Mouse (Mus musculus) midbrain, embryonic 14.5 days (tissue): Measurements from ENCODE around the gene Fbxl17. TPM values are rescaled to one million over a fixed set of nuclear protein-coding genes. Genes with fewer than 3 reads are reported as not detected.

Source experiments
- ATAC-seq: fragments of 200-750 bp; cut with Nextera tagmentation; 2 replicates; pipeline ENCODE4 v1.8.0; 2017; ENCODE audit warnings: moderate number of reproducible peaks, moderate library complexity; ENCODE audit not compliant: low FRiP score, low TSS enrichment
- DNase-seq: peaks from one replicate; pipeline ENCODE4 v3.0.0-alpha.2; 2015
- H3K27ac ChIP-seq: fragments of 300-500 bp; sonication (generic); replicated peaks from 2 replicates; pipeline ENCODE4 v1.5.1; 2014; ENCODE audit warnings: mild to moderate bottlenecking, low read depth, low read length, moderate library complexity
- H3K27me3 ChIP-seq: fragments of 300-500 bp; sonication (generic); 2 replicates; pipeline ENCODE4 v1.6.1; 2014; ENCODE audit warnings: low read length, control low read depth, mixed read lengths; ENCODE audit not compliant: control insufficient read depth, insufficient read depth
- H3K36me3 ChIP-seq: fragments of 300-500 bp; sonication (generic); 2 replicates; pipeline ENCODE4 v1.6.1; 2014; ENCODE audit warnings: low read length, control low read depth; ENCODE audit not compliant: control insufficient read depth, insufficient read depth
- H3K4me1 ChIP-seq: fragments of 300-500 bp; sonication (generic); 2 replicates; pipeline ENCODE4 v1.6.1; 2014; ENCODE audit warnings: mild to moderate bottlenecking, antibody characterized with exemption, low read length, control low read depth; ENCODE audit not compliant: control insufficient read depth, insufficient read depth
- H3K4me2 ChIP-seq: fragments of 300-500 bp; sonication (generic); 2 replicates; pipeline ENCODE4 v1.6.1; 2014; ENCODE audit warnings: mild to moderate bottlenecking, low read length, moderate library complexity
- H3K4me3 ChIP-seq: fragments of 300-500 bp; sonication (generic); replicated peaks from 2 replicates; pipeline ENCODE4 v1.5.1; 2014; ENCODE audit warnings: low read depth, low read length
- H3K9ac ChIP-seq: fragments of 300-500 bp; sonication (generic); replicated peaks from 2 replicates; pipeline ENCODE4 v1.6.1; 2014; ENCODE audit warnings: mild to moderate bottlenecking, low read length, moderate library complexity
- H3K9me3 ChIP-seq: fragments of 300-500 bp; sonication (generic); 2 replicates; pipeline ENCODE4 v1.6.1; 2016; ENCODE audit warnings: low read length, control low read depth, mixed read lengths; ENCODE audit not compliant: control insufficient read depth
- WGBS: fragments of 180-500 bp; shearing (Covaris S2); extraction: QIAGEN DNeasy Blood & Tissue Kit; methylation state at CpG from one replicate; pipeline ENCODE4 v1.1.7; 2014; 5-methylcytosine and 5-hydroxymethylcytosine counted together
- polyA plus RNA-seq: library from polyadenylated mRNA; unstranded; fragments of >200 nt; fragmentation: Nextera tagmentation; extraction: Ambion mirVana; gene quantifications from 2 replicates; pipeline ENCODE4 v1.2.1, GENCODE M21; 2014

Gene Fbxl17
- polyA plus RNA-seq, 1 experiment from 2014 or later: 53.5 TPM

GRCm38 (mm10) chr17:63322846-63323245, 177.0 kb downstream of the Fbxl17 start:
- ATAC-seq: no peak
- no peaks in the 10 kb centered on the region for H3K36me3 ChIP-seq
- no peak overlapping the region for H3K27ac ChIP-seq
- no peak overlapping the region for H3K9ac ChIP-seq
- DNase-seq: no peak
- H3K27me3 ChIP-seq: no peaks in the 10 kb centered on the region
- H3K4me3 ChIP-seq: no peak overlapping the region
- no peaks in the 10 kb centered on the region for H3K9me3 ChIP-seq
- no peak overlapping the region for H3K4me2 ChIP-seq
- H3K4me1 ChIP-seq: peaks cover 13% of the 10 kb centered on the region
- WGBS: 89% methylated on average over 7 of the region's 7 CpGs

DNA sequence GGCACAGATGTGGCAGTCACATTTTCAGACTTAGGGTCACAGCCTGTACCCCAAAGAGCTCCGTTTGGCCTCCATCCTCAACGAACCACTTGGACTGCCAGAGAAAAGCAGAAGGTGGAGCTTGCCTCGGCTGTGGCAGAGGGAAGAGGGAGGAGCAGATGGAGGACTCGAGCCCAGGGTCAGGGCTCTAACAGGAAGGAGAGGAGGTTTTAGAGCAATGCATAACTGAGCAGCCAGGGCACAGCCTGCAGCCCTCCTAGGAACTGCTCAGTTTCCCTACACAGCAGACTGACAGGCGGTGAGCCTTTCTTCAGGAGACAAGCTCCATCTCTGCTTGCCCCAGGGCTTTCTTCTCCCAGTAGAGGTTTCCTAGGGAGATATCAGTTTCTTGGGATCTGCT, 178.5 kb downstream of the Fbxl17 start:
- Histone ChIP-seq H3K27ac (0 out of 2 replicates have a peak overlapping the region, but pooled peaks have one; percentile 32), H3K4me2 (no peak overlapping the region), H3K9ac (no peak overlapping the region), H3K4me1 (peaks cover 13% of the 10 kb centered on the region), H3K9me3 (no peaks in the 10 kb centered on the region), H3K36me3 (no peaks in the 10 kb centered on the region), H3K27me3 (no peaks in the 10 kb centered on the region), H3K4me3 (no peak overlapping the region)
- ATAC-seq (no peak), DNase-seq (no peak)
- whole genome bisulfite sequencing: 19% methylated on average over 5 of the region's 5 CpGs

DNA sequence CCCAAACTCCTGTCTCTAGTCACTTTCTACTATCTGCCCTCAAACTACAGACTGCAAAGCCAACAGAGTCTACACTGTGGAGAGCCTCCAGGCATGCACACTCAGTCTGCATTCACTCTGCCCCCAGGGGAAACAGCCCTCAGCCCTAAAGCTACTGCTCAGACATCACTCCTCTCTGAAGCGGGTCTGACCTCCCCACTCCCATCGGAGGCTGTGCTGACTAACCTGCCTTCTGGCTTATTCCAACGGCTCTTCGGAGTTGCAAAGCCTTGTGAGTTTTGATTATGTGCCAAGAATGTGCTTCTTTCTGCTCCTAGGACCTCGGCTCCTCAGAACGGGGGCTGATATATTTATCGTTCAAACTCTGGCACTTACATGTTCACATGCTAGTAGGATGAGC, 182.3 kb downstream of the Fbxl17 start:
- Histone ChIP-seq H3K9me3 (no peaks in the 10 kb centered on the region), H3K4me2 (no peak overlapping the region), H3K4me1 (peaks cover 13% of the 10 kb centered on the region), H3K27me3 (no peaks in the 10 kb centered on the region), H3K9ac (no peak overlapping the region), H3K27ac (no peak overlapping the region), H3K4me3 (no peak overlapping the region), H3K36me3 (no peaks in the 10 kb centered on the region)
- no peak for ATAC-seq
- WGBS: 71% methylated on average over 7 of the region's 7 CpGs
- peak; percentile 30 for DNase-seq

- no peak overlapping the region for H3K4me3 ChIP-seq
- ATAC-seq (no peak), DNase-seq (no peak)
- H3K9me3 ChIP-seq: no peaks in the 10 kb centered on the region
- H3K27ac ChIP-seq: no peak overlapping the region
- no peaks in the 10 kb centered on the region for H3K36me3 ChIP-seq
- H3K9ac ChIP-seq: no peak overlapping the region
- H3K4me2 ChIP-seq: no peak overlapping the region
- H3K27me3 ChIP-seq: no peaks in the 10 kb centered on the region
- WGBS: 80% methylated on average over 12 of the region's 12 CpGs
- H3K4me1 ChIP-seq: peaks cover 5% of the 10 kb centered on the region; the same call in 1 of the 2 replicates
Measured at GRCm38 (mm10) chr17:63315646-63316480, 184.0 kb downstream of the Fbxl17 start.

GRCm38 (mm10) chr17:63312804-63313203, 187.0 kb downstream of the Fbxl17 start:
- Histone ChIP-seq H3K27ac (no peak overlapping the region), H3K9ac (no peak overlapping the region), H3K4me2 (no peak overlapping the region), H3K4me1 (no peaks in the 10 kb centered on the region), H3K27me3 (no peaks in the 10 kb centered on the region), H3K36me3 (no peaks in the 10 kb centered on the region), H3K4me3 (no peak overlapping the region), H3K9me3 (no peaks in the 10 kb centered on the region)
- WGBS: 91% methylated on average over 3 of the region's 3 CpGs
- ATAC-seq: no peak
- DNase-seq: no peak

- Histone ChIP-seq H3K36me3 (no peaks in the 10 kb centered on the region), H3K9ac (no peak overlapping the region), H3K27ac (no peak overlapping the region), H3K4me2 (no peak overlapping the region), H3K4me3 (no peak overlapping the region), H3K4me1 (peaks cover 3% of the 10 kb centered on the region; the same call in 1 of the 2 replicates), H3K9me3 (no peaks in the 10 kb centered on the region), H3K27me3 (no peaks in the 10 kb centered on the region)
- DNase-seq (no peak), ATAC-seq (no peak)
- WGBS: 70% methylated on average over 10 of the region's 10 CpGs
Measured at GRCm38 (mm10) chr17:63312330-63312729, 187.5 kb downstream of the Fbxl17 start.

DNA sequence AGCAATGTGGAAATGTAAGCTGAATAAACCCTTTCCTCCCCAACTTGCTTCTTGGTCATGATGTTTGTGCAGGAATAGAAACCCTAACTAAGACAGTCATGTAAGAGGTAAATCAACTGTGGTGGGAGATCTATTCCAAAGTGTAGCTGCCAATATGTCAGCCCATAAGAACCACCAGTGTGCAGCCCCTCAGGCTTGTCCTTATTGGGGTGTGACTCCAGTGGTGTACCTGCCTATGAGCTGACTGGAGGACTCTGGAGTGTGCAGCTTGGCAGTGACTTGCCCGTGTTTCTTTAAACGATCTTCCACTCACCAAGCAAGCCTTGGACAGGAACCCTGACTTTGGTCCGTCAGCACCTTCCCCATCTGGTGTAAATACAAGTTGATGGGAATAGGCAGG, 188.2 kb downstream of the Fbxl17 start:
- DNase-seq: no peak

GRCm38 (mm10) chr17:63310021-63310420, 189.8 kb downstream of the Fbxl17 start:
- no peaks in the 10 kb centered on the region for H3K9me3 ChIP-seq
- no peak overlapping the region for H3K4me2 ChIP-seq
- H3K36me3 ChIP-seq: no peaks in the 10 kb centered on the region
- H3K27me3 ChIP-seq: no peaks in the 10 kb centered on the region
- peaks cover 3% of the 10 kb centered on the region; the same call in 1 of the 2 replicates for H3K4me1 ChIP-seq
- DNase-seq: no peak
- H3K9ac ChIP-seq: no peak overlapping the region
- H3K27ac ChIP-seq: no peak overlapping the region
- 52% methylated on average over 3 of the region's 3 CpGs for WGBS
- no peak for ATAC-seq
- H3K4me3 ChIP-seq: no peak overlapping the region

More for the DNA sequence above, 188.2 kb downstream of the Fbxl17 start:
- Histone ChIP-seq H3K9ac (no peak overlapping the region), H3K4me3 (no peak overlapping the region), H3K27ac (no peak overlapping the region), H3K4me2 (no peak overlapping the region), H3K27me3 (no peaks in the 10 kb centered on the region), H3K9me3 (no peaks in the 10 kb centered on the region), H3K4me1 (peaks cover 3% of the 10 kb centered on the region; the same call in 1 of the 2 replicates), H3K36me3 (no peaks in the 10 kb centered on the region)
- whole genome bisulfite sequencing: 88% methylated on average over 3 of the region's 3 CpGs
- no peak for ATAC-seq

- no peak overlapping the region for H3K4me3 ChIP-seq
- no peak overlapping the region for H3K27ac ChIP-seq
- no peaks in the 10 kb centered on the region for H3K36me3 ChIP-seq
- no peak for ATAC-seq
- no peaks in the 10 kb centered on the region for H3K27me3 ChIP-seq
- H3K4me1 ChIP-seq: peaks cover 9% of the 10 kb centered on the region
- no peaks in the 10 kb centered on the region for H3K9me3 ChIP-seq
- WGBS: 49% methylated on average over 4 of the region's 4 CpGs
- H3K4me2 ChIP-seq: no peak overlapping the region
- H3K9ac ChIP-seq: no peak overlapping the region
- DNase-seq: no peak
Measured at GRCm38 (mm10) chr17:63303862-63304261, 196.0 kb downstream of the Fbxl17 start.
